Mouse (Mus musculus) adrenal gland, postnatal 4 days (tissue): ENCODE measurements around the gene Zmynd10. TPM values are rescaled to one million over a fixed set of nuclear protein-coding genes. Genes with fewer than 3 reads are reported as not detected.

Experiments
- DNase-seq, 2 experiments: peaks; one replicate each; pipeline ENCODE4 v3.0.0; 2021 to 2022; ENCODE audit warnings: low spot score in 2 of 2, mixed read lengths in 2 of 2
- total RNA-seq, 2 experiments: library from RNA; stranded (reverse); gene quantifications; 2 replicates each; pipeline ENCODE4 v1.2.3; 2021

The Zmynd10 gene
- total RNA-seq, 2 experiments from 2014 or later, result 0.71 to 1.6 TPM

DNA sequence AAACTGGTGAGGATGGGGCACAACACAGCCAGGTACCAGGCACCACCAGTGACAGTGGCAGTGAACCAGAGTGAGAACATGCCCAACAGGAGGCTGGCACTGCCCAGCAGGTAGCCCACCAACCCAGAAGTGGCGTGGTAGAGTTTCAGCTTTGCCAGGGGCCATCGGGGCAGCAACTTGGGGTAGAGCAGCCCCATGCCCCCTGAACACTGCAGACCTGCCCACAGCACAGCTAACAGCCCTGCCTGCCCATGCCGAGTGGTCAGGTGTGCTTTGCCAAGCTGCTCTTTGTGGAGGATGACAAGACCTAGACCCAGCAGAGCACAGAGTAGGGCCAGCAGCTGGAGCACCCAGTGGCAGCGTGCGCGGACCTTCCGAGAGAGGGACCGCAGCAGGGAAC, 7.2 kb upstream of the Zmynd10 start:
- DNase-seq, result no peak

- DNase-seq, result no peak
Observed at GRCm38 (mm10) chr9:107540420-107540819, 6.7 kb upstream of the Zmynd10 start.

GRCm38 (mm10) chr9:107541005-107541404, 6.1 kb upstream of the Zmynd10 start:
- DNase-seq, result no peak

DNA sequence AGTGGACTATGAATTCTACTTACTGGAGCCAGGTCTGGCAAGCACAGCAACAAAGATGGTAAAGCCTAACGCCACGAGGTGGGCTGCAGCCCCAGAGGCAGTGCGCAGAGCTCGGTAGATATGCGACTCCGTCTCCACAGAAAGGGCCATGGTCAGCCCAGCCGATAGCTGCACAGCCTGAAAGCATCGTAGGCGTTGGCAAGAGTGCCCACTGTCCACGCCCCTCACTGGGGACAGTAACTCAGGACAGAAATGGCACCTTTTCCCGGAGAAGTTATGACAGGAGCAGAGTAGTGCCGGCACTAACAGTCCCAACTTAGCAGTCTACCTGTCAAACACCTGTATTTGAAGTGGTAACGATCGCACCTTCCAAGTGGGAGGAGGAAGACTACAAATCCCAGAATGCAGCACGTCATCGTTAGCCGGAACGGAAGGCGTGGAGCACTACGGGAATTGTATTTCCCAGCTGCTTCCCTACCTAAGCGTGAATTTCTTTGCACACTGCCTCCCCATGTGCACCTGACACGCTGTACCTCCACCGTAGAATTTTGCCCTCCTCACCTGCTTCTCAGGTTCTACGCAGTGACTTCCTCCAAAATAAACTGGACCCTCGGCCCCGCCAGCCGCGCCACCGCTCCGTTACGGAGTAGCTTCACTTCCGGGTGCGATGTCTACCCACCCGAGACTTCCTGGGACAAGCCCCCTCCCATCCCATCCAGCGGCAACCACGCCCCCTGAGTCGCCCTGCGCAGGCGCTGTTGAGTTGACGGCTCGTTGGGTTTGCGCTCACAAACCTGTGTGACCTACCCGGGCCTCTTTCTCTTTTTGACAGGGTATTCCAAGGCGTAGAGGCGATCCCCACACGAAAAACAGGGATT, 5.4 kb upstream of the Zmynd10 start, which contains the start of the genes Cyb561d2 and Nprl2:
TSS of gene Cyb561d2 (minus strand) at position 720 of the 878 bp plus-strand sequence.
TSS of gene Nprl2 (plus strand) at position 753 of the 878 bp plus-strand sequence.
- peak; percentile 83 to 92 for DNase-seq

DNA sequence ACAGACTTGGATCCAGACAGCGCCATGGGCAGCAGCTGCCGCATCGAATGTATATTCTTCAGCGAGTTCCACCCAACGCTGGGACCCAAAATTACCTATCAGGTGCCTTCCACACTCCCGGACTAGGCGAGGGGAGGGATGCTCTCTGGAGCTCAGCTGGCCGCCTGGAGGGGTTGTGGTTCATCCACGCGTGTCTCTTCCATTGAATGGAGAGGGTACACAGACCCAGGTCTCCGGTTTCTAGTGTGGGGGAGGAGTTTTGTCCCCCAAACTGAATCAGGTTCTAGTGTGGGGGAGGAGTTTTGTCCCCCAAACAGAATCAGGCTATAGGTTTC, 4.8 kb upstream of the Zmynd10 start:
- DNase-seq, result no peak

DNA sequence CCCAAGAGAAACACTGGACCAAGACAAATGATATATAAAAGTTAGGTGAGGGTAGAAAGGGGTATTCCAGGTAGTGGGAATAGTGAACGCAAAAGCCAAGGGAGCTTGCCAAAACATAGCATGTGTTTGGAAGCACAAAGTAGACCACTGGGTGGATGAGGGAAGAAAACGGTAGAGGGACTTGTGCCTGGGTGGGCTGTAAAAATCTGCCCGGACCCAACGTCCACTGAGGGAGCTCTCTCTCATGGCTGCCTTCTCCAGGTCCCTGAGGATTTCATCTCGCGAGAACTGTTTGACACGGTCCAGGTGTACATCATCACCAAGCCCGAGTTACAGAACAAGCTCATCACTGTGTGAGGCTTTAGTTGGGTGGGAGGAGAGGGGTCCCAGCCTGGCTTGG, 4.4 kb upstream of the Zmynd10 start:
- no peak for DNase-seq

GRCm38 (mm10) chr9:107543299-107543698, 3.8 kb upstream of the Zmynd10 start:
- DNase-seq, result no peak

GRCm38 (mm10) chr9:107544196-107544700, 2.9 kb upstream of the Zmynd10 start:
- no peak for DNase-seq

DNA sequence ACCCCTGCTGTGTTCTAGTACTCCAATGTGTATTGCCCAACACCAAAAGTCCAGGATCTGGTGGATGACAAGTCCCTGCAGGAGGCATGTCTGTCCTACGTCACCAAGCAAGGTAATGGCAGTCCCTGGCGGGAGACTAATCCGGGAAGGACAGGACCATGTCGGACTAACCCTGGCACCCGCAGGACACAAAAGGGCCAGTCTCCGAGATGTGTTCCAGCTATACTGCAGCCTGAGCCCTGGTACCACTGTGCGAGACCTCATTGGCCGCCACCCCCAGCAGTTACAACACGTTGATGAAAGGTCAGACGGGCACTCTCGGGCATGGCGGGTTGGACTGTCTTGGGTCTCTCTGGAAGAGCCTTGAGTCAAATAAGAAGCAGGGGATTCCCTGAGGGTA, 2.4 kb upstream of the Zmynd10 start:
- no peak for DNase-seq

DNA sequence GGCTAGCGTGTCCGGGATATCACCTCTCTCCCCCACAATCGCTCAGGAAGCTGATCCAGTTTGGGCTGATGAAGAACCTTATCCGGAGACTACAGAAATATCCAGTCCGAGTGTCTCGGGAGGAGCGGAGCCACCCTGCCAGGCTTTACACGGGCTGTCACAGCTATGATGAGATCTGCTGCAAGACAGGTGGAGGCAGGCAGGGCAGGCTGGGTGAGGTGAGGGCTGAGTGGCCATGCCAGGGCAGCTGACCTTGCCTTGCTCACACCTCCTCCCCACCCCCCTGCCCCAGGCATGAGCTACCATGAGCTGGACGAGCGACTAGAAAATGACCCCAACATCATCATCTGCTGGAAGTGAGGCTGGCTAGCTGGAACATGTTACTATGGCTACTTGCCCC, 1.9 kb upstream of the Zmynd10 start:
- DNase-seq, result no peak

DNA sequence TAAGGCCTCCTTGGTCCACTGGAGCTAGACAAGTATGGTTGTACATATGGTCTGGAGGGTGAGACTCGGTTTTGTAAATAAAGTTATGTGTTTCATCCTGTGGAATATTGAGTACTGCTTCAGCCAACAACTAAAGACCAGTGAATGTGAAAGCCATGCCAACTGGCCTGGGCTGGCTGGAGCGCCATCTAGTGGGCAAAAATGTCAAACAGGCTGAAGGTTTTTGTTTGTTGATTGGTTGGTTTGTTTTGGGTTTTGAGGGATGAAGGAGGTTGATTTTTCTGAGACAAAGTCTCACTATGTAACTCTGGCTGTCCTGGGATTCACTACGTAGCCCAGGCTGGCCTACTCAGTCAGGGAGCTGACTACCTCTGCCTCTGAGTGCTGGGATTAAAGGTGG, 1.5 kb upstream of the Zmynd10 start:
- DNase-seq, result peak in 1 of 2 experiments; percentile 66

DNA sequence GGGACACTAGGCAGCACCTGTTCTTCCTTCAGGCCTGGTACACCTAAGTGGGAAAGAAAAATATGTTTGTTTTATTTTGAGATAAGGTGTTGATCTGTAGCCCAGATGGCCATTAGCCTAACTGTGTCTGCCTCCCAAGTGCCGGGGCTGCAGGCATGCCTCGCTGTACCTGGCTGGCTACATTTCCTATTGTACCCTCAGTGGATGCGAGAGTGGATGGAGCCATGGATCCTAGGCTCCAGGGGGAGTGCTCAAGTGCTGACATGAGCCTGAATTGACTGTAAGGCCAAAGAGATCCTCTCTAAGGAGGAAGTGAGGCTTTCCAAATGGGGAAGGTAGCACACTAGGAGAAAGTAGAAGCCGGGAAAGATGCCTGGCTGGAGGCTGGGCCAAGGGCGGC, 859 bp downstream of the Zmynd10 start:
- no peak for DNase-seq

DNA sequence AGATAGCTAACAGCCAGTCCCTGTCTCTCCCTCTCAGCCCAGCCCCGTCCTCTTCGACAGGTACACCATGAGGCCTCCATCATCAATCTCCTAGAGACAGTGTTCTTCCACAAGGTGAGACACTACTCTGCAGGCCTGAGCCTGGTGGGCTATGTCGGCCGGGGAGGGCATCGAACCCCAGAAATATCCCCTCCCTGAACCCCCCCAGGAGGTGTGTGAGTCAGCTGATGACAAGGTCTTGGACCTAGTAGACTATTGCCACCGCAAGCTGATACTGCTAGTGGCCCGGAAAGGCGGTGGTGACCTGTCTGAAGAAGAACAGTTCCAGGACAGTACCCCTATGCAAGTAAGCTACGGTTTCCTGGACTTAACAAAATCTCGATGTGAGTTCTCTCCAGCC, 1.7 kb downstream of the Zmynd10 start:
- DNase-seq, result no peak

DNA sequence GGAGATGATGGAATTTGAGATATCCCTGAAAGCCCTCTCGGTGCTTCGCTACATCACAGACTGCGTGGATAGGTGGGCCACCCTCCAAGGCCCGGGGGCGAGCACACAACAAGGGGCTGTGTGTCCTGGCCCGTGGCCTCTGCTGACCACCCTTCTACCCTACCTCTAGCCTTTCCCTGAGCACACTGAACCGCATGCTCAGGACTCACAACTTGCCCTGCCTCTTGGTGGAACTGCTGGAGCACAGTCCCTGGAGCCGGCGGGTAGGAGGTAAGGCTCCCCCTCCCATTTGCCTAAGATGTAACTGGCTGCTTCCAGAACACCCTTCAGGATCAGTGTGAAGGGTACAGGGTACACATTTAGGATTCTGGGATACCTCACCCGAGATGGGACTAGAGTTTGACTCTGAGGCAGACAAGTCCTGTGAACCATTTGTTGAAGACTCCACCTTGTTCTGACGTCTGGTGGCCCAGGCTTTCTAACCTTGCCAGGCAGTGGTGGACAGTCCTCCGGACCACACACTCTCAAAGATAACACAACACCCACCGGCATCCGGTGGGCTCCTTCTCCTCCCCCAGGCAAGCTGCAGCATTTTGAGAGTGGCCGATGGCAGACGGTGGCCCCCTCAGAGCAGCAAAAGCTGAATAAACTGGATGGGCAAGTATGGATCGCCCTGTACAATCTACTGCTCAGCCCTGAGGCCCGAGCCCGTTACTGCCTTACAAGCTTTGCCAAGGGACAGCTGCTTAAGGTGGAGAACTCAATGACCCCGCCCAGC, 2.4 kb downstream of the Zmynd10 start:
- DNase-seq, result no peak

GRCm38 (mm10) chr9:107550491-107551116, 3.5 kb downstream of the Zmynd10 start:
- DNase-seq, result no peak

GRCm38 (mm10) chr9:107551117-107551889, 4.2 kb downstream of the Zmynd10 start, which contains the start of gene Rassf1:
Gene Rassf1, plus strand, starts transcription at chr9:107551555.
- peak in 1 of 2 experiments; percentile 53 for DNase-seq

DNA sequence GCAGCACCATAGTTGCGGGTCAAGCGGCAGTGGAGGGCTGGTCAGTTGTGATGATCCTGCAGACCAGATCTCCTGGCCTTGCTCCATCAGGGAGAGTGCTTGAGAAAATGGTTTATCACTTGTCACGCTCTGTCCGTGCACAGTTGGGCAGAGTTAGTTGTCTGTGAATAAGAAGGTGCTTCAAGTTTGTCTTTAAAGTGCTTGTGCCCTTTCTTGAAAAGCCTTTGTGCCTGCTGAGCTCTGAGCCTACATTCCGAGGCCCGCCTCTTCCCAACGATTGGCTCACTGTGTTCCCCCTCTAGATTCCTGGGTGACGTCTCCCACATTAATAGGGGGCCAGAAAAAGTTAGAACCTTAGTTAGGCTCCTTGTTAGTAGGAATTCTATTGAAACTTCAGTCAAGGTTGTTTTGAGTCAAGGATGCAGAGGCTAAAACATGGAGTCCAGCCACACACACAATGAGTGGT, 4.8 kb downstream of the Zmynd10 start:
- DNase-seq, result no peak

DNA sequence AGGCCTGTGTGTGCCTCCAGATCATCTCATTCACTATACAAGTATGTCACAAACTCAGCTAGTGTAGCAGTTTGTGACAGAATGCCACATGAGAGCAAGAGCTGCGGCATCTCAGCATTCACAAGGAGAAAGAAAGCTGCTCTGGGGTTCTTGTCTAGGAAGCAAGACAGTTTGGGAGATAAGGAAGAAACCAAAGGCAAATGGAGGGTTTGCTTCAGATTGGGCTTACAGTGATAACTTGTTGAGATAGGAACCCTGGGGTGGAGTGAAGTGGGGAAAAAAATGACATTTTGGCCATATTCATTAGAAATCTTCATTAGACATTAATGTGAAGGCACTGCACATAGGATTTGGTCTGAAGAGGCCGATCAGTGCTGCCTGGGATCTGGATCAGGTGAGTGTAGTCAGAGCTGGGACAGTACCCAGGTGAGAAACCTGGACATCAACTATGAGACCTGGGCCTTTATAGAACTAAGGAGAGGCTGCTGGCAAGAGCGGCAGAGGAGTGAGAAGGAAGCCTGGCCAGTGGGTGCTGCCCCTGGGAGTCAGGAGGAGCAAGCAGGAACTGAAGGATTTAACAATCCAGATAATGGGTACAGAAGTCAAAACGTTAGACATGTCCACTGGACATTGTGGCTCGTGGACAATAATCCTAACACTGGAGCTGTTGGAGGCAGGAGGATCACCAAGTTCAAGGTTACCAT, 5.7 kb downstream of the Zmynd10 start:
- no peak for DNase-seq

DNA sequence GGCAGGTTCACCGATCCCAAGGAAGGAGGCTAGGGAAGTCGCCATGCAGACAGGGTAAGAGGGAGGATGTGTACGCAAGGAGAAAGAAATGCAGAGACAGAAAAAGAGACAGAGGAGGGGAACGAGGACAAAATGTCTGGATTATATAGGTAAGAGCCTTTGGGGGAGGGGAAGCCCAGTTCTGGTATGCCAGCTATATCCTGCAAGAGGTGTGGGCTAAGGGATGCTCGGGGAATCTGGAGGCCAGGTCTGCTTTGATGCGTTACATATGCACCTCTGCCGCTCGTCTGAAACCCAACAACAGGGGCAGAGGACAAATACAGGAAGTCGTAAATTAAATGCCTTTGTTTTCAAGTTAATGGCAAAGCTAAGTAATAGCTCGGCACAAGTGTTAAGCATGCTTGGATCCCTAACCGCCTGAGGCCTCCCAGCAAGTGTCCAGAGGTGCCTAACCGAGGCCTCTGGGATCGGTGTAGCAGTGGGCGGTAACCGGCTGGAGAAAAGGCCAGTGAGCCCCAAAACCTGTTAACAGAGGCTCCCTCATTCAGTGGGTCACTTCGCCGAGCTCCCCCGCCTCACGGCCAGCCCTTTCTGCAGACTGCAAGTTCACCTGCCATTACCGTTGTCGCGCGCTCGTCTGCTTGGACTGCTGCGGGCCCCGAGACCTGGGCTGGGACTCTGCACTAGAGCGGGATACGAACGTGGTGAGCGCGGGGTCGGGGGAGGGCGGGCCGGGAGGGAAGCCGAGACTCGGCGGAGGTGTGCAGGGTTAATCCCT, 6.6 kb downstream of the Zmynd10 start:
- DNase-seq, result no peak
